Mouse (Mus musculus): ENCODE data around the gene Rgs7. TPM values are rescaled to one million over a fixed set of nuclear protein-coding genes. Genes with fewer than 3 reads are reported as not detected.

Gene Rgs7
- polyA plus RNA-seq, 1 experiment from 2014 or later = not detected

DNA sequence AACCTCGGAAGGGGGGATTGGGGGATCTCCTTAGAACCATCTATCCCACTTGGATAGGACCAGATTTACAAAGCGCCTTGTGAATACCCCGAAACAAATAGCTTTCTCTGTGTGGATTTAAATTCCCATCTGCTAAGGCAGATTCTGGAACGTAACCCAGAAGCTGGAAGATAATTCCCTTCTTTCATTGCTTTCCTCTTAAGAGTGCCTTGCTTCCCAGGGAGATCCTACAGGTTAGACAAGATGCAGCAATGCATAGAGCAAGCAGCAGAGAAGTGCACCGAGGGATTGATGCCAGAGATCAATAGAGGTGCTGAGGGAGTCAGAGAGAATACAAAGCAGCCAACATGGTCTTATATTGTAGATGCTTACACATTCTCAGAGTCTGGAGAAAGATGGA, 103.0 kb downstream of the Rgs7 start:
- Histone ChIP-seq H3K4me3 (ENCODE audit: inconsistent target) (no peak overlapping the region), H3K27ac (no peak overlapping the region), H3K79me2 (ENCODE audit: inconsistent target) (no peaks in the 10 kb centered on the region), H3K36me3 (ENCODE audit: inconsistent target) (no peaks in the 10 kb centered on the region)
- WGBS (ENCODE audit: missing documents) = 82% methylated on average over 5 of the region's 5 CpGs

DNA sequence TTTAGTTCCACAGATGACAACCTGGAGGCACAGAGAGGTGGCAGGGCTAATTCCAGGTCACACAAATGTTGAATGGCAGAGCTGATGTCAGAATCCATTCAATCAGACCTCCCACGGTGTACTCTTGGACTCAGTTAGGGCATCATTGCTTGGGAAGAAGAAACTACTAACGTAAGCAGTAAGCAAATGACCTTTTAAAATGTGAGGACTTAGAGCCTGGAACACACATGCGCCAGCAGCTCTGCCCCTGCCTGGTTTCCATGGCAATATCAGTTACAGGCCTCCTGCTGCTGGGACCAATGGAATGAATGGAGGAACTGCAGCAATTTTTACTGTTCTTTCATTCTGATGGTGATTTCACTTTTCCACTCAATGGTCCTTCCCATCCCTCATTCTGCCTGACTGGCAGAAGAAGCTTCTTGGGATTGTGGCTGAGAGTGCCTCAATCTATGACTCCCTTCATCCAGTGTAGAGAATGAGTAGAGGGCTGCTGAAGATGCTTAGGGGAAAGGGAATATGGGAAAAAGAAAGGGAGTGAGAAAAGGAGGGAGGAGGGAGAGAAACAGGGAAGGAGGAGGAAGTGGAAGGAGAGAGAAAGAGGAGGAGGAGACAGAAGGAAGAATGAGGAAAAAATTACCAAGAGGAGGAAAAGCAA, 106.6 kb downstream of the Rgs7 start:
- Histone ChIP-seq H3K27ac (no peak overlapping the region), H3K79me2 (ENCODE audit: inconsistent target) (no peaks in the 10 kb centered on the region), H3K36me3 (ENCODE audit: inconsistent target) (no peaks in the 10 kb centered on the region), H3K4me3 (ENCODE audit: inconsistent target) (no peak overlapping the region)
- 51% methylated on average over 3 of the region's 3 CpGs for WGBS (ENCODE audit: missing documents)

DNA sequence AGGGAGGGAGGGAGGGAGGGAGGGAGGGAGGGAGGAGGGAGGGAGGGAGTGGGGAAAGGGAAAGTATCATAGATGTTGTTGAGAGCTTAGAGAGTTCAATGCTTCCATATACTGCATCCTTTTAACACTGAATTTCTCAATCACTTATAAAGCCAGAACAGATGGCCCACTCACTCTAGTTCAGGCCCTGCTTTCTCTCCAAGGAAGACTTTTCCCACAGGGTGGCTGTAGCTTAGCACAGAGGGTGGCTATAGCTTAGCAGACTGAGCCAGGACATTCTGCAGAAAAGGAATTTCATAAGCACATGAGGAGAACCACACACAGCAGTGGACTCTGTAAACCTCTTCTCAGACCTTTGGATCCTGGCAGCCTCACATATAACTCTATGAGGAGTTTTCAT, 119.7 kb downstream of the Rgs7 start:
- no peak overlapping the region for H3K4me3 ChIP-seq (ENCODE audit: inconsistent target)
- no peak overlapping the region for H3K27ac ChIP-seq
- H3K36me3 ChIP-seq (ENCODE audit: inconsistent target) = no peaks in the 10 kb centered on the region
- H3K79me2 ChIP-seq (ENCODE audit: inconsistent target) = no peaks in the 10 kb centered on the region

DNA sequence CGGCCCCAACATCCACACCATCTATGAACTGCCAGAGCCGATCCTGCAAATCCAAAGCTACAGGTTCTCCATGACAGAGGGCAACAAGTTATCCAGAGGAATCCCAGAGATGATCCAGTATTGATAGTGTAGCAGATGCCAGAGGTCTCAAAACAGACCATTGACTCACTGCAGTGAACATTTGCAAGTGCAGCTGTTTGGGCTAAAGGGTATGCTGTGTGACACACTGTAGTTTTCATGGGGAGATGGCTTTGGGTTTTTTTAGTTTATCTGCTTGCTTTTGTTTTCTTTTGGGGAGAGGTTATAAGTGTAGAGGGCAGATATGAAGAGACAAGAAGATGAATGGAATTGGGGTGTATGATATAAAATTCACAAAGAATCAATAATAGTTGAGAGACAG, 124.2 kb downstream of the Rgs7 start:
- WGBS (ENCODE audit: missing documents) = 94% methylated on average over 2 of the region's 2 CpGs
- H3K79me2 ChIP-seq (ENCODE audit: inconsistent target) = no peaks in the 10 kb centered on the region
- H3K36me3 ChIP-seq (ENCODE audit: inconsistent target) = no peaks in the 10 kb centered on the region
- H3K4me3 ChIP-seq (ENCODE audit: inconsistent target) = no peak overlapping the region
- no peak overlapping the region for H3K27ac ChIP-seq

DNA sequence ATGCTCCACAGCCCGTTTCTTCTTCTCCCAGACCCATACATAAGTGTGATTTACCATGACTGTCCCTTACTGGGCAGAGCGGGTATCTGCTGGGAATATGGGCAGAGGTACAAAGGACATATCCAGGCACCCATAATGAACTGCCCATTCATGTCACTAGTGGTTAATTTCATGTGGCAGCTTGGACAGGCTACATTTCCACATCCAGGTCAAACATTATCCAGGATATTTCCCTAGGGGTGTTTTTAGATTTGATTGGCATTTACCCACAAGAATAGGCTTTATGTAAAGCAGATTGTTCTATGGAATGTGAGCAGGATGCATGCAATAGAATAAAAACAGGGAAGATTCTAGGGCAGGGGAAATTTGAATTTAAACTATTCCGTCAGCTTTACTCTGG, 128.7 kb downstream of the Rgs7 start:
- no peak overlapping the region for H3K4me3 ChIP-seq (ENCODE audit: inconsistent target)
- 87% methylated on average over 3 of the region's 3 CpGs for WGBS (ENCODE audit: missing documents)
- H3K79me2 ChIP-seq (ENCODE audit: inconsistent target) = no peaks in the 10 kb centered on the region

DNA sequence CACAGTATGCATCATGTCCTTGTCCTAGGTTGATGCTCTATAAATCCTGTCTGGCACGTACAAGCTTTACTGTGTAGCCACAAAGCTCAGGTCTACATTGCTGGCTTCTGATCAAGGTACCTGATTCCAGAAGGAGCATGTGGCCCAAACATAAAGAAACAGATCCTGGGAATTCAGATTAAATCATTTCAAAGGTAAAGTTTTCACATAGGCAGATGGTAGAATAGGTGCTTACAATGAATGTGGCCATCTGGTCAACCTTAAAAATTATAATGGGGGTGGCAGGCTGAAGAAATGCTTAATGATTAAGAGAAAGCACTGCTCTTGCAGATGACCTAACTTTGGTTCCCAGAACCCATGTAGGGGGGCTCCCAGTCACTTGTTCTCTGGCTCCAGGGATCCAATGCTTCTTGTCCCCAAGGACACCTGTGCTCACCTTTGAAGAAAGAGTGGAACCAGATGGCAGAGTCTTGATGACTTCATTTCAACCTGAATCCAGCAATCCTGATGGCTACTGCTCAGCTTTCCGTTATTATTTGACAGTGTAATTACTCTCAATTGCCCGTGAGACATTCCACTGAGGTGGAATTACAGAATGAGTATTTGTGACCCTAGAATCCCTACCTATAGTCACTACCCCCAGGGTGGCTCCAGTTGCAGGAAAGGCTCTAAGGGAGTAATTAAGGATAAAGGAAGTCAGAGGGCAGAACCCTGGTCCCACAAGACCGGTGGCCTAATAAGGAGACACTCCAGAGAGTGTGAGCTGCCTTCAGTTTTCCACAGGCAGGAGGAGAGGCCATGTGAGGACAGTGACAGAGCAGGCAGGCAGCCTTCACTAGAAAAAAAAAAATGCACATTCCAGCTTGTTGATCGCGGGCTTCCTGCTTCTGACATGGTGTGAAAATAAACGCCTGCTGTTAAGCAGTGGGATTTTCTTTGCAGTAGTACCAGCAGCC, 132.6 kb downstream of the Rgs7 start:
- Histone ChIP-seq H3K36me3 (ENCODE audit: inconsistent target) (no peaks in the 10 kb centered on the region), H3K27ac (no peak overlapping the region), H3K79me2 (ENCODE audit: inconsistent target) (no peaks in the 10 kb centered on the region), H3K4me3 (ENCODE audit: inconsistent target) (no peak overlapping the region)
- 56% methylated on average over 7 of the region's 7 CpGs for WGBS (ENCODE audit: missing documents)

More for the DNA sequence above, 128.7 kb downstream of the Rgs7 start:
- H3K36me3 ChIP-seq (ENCODE audit: inconsistent target) = no peaks in the 10 kb centered on the region
- H3K27ac ChIP-seq = no peak overlapping the region

DNA sequence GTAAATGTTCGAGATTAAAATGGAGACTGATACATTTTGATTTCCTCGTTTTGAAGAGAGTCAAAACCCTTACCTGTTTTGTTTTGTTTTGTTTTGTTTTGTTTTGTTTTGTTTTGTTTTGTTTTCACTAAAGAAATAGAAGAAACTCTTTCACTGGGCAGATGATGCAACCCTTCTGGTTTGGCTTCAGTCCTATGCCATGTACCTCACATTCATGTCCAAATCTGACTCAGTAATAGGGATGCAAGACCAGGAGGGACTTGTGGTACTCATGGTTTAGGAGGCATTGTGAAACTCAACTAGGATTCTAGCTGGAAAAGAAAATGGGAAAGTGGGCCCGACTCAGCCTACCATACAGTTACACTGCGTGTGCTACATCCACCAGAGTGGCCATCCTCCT, 139.4 kb downstream of the Rgs7 start:
- WGBS (ENCODE audit: missing documents) = 80% methylated on average over 4 of the region's 4 CpGs
- no peaks in the 10 kb centered on the region for H3K36me3 ChIP-seq (ENCODE audit: inconsistent target)
- no peak overlapping the region for H3K4me3 ChIP-seq (ENCODE audit: inconsistent target)
- no peaks in the 10 kb centered on the region for H3K79me2 ChIP-seq (ENCODE audit: inconsistent target)
- no peak overlapping the region for H3K27ac ChIP-seq

DNA sequence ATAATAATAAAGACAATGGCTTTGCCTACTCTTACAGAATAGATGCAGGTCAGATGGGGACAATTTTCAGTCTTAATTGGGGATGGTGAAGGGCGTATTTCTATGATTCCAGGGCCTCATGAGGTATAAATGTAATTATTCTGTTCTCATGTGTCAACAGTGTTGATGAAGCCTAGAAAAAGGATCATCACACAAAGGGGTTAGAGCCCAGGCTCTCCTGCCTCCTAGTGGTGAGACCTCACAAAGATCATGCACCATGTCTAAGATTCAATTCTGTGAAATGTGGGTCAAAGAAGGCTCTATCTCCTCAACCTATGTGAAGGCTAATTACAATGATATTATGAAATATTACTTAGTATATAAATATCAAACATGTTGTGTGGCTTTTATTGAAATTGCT, 146.1 kb downstream of the Rgs7 start:
- H3K4me3 ChIP-seq (ENCODE audit: inconsistent target) = no peak overlapping the region
- H3K27ac ChIP-seq = no peak overlapping the region
- WGBS (ENCODE audit: missing documents) = 84% methylated on average over 1 of the region's 1 CpGs
- no peaks in the 10 kb centered on the region for H3K36me3 ChIP-seq (ENCODE audit: inconsistent target)
- no peaks in the 10 kb centered on the region for H3K79me2 ChIP-seq (ENCODE audit: inconsistent target)

DNA sequence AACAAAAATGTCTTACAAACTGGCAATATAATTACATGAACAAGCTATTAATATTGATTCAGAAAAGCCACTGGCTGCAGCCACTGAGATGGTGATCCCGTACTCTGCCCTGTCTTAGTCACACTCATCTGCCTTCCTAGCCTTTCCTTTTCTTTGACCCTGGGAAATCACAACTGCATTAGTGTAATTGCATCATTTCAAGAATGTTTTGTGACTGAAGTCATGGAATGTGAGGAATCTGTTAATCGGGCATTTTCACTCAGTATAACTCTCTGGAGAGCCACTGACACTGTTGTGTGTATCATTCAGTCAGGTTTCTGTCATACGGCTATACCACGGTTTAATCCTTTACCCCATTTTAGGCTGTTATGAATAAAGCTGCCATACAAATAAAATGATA, 156.1 kb downstream of the Rgs7 start:
- no peaks in the 10 kb centered on the region for H3K36me3 ChIP-seq (ENCODE audit: inconsistent target)
- no peaks in the 10 kb centered on the region for H3K79me2 ChIP-seq (ENCODE audit: inconsistent target)
- no peak overlapping the region for H3K4me3 ChIP-seq (ENCODE audit: inconsistent target)
- H3K27ac ChIP-seq = no peak overlapping the region
- 91% methylated on average over 4 of the region's 4 CpGs for WGBS (ENCODE audit: missing documents)

DNA sequence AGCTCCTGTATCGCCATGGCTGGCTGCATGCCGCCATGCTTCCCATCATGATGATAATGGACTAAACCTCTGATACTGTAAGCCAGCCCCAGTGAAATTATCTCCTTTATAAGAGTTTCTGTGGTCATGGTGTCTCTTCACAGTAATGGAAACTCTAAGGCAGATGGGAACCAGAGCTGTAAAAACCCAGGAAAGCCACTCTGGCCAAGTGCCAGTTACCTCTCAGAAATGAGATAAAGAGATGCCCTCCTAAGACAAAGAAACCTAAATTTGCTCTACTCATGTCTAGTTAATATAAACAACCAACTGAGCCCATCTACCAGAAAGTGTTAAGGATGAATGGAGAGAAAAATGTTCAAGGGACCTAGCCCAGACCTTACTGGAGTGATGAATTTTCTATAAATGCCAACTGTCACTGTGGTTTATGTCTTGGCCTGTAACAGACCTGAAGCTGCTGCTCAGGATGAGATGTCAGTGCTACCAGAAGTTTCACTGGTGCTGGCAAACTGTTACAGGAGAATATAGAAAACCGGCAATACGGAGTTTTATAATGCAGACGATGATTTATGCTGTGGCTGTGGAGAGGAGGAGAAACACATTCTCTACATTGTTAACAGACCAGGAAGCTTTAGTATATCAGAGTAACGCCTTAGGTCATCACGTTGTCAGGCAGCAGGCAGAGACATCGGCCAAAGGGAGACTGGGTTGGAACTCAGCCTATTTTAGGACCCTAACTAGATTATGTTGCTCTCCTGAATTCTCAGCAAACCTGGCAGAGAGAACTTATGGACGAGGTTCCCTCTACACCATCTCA, 159.1 kb downstream of the Rgs7 start:
- Histone ChIP-seq H3K4me3 (ENCODE audit: inconsistent target) (no peak overlapping the region), H3K27ac (no peak overlapping the region), H3K36me3 (ENCODE audit: inconsistent target) (no peaks in the 10 kb centered on the region), H3K79me2 (ENCODE audit: inconsistent target) (no peaks in the 10 kb centered on the region)
- WGBS (ENCODE audit: missing documents) = 85% methylated on average over 9 of the region's 9 CpGs

DNA sequence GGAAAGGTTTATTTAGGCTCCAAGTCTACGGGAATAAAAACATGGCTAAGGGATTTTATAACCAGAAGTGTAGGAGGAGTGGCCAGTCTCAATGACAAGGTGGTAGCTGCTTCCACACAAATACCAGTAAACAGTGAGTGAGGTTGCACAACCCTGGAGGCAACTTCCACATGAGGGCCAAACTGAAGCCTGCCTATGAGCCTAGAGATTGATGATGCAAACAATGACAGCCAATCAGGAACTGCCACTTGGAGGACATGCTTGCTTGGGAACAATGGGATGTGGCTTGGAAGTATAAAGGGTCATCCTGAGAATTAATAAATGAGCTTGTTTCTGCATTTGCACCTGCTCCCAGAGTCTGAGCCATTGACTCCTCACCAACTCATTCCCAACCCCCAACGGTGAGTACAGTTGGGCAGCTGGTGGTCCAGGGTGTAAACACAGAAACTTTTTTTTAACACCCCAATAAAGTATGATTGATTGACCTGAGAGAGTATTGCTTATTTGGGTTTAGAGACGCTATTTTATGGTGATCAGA, 162.3 kb downstream of the Rgs7 start:
- no peaks in the 10 kb centered on the region for H3K36me3 ChIP-seq (ENCODE audit: inconsistent target)
- H3K79me2 ChIP-seq (ENCODE audit: inconsistent target) = no peaks in the 10 kb centered on the region
- no peak overlapping the region for H3K27ac ChIP-seq
- 86% methylated on average over 3 of the region's 3 CpGs for WGBS (ENCODE audit: missing documents)
- no peak overlapping the region for H3K4me3 ChIP-seq (ENCODE audit: inconsistent target)

DNA sequence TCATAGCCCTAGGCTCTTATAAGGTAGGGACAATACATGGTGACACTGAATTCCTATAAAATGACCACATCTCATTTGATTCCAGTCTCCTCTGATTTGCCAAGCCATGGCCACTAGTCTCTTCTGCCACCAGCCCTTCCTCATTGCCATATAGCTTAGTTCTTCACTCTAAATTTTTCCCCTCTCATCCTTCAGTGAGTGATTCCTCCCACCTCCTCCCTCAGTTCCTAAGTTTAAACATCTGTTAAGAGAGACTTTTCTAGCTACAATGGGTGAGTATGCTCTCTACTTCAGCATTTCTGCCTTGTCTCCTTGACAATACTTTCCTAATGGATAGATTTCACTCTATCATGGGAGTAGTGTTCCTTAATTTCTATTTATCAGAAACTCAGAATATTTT, 169.5 kb downstream of the Rgs7 start:
- Histone ChIP-seq H3K79me2 (ENCODE audit: inconsistent target) (no peaks in the 10 kb centered on the region), H3K27ac (no peak overlapping the region), H3K4me3 (ENCODE audit: inconsistent target) (no peak overlapping the region), H3K36me3 (ENCODE audit: inconsistent target) (no peaks in the 10 kb centered on the region)

DNA sequence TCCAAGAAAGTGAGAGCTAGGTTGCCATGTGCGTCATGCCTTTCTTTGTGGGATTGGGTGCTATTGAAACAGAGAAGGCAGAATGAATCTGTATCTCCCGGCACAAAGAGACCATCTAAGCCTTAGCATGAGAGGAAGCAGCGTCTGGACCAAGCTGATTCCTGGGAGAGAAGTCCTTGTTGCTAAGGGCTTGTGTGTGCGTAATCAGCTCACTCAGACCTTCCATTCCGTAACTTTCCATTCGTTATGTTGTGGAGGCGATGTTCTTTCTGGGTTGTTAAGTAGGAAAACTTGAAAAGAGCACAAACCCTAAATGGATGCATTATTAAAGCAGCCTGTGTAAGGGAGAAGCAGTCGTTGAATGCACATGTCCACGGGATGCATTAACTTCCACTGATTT, 173.1 kb downstream of the Rgs7 start:
- no peaks in the 10 kb centered on the region for H3K79me2 ChIP-seq (ENCODE audit: inconsistent target)
- no peaks in the 10 kb centered on the region for H3K36me3 ChIP-seq (ENCODE audit: inconsistent target)
- 90% methylated on average over 9 of the region's 9 CpGs for WGBS (ENCODE audit: missing documents)
- H3K4me3 ChIP-seq (ENCODE audit: inconsistent target) = no peak overlapping the region
- H3K27ac ChIP-seq = no peak overlapping the region

DNA sequence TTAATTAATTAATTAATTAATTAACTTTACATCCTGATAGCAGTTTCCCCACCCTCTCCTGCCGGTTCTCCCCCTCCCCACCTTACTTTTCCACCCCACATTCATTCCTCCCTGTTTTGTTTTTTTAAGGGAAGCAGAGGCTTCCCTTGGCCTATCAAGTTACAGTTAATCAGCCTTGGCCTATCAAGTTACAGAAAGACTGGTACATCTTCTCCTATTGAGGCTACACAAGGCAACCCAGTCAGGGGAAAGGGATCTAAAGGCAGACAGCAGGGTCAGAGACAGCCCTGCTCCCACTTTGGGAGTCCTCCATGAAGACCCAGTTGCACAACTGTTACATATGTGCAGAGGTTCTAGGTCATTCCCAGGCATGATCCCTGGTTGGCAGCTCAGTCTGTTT, 175.0 kb downstream of the Rgs7 start:
- no peak overlapping the region for H3K27ac ChIP-seq
- no peaks in the 10 kb centered on the region for H3K36me3 ChIP-seq (ENCODE audit: inconsistent target)
- no peaks in the 10 kb centered on the region for H3K79me2 ChIP-seq (ENCODE audit: inconsistent target)
- H3K4me3 ChIP-seq (ENCODE audit: inconsistent target) = no peak overlapping the region
- WGBS (ENCODE audit: missing documents) = 57% methylated on average over 1 of the region's 1 CpGs

DNA sequence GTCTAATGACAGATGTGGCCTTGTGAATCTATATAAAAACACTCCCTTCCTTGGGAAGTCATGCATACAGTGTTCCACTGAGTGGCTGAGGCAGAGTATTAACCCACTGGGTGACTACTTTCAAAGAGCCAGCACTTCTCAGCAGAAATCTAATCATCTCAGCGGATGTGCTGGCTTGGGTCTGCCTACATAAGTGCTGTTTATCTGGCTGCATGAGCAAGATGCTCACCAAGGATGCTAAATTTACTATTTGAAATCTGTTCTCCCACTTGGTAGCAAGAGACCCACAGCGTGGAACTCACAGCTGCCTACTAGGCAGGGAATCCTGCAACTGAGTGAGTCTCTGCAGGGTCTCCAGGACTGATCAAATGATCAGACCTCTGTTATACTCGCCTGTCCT, 184.7 kb downstream of the Rgs7 start:
- Histone ChIP-seq H3K27ac (no peak overlapping the region), H3K4me3 (ENCODE audit: inconsistent target) (no peak overlapping the region), H3K36me3 (ENCODE audit: inconsistent target) (no peaks in the 10 kb centered on the region), H3K79me2 (ENCODE audit: inconsistent target) (no peaks in the 10 kb centered on the region)
- 78% methylated on average over 3 of the region's 3 CpGs for WGBS (ENCODE audit: missing documents)
